Mouse (Mus musculus) kidney, postnatal 0 days (tissue): ENCODE measurements around the gene Fcho1. TPM values are rescaled to one million over a fixed set of nuclear protein-coding genes. Genes with fewer than 3 reads are reported as not detected.
"Not testable (repeated sequence)": the region's sequence is repeated elsewhere in the genome, so short reads cannot be mapped to it uniquely, and the experiment has no call there.

Experiments
- ATAC-seq: fragments of 200-750 bp; cut with Nextera tagmentation; replicated peaks from 2 replicates; pipeline ENCODE4 v1.8.0; 2017; ENCODE audit warnings: low read depth, moderate number of reproducible peaks, moderate TSS enrichment, moderate library complexity; ENCODE audit not compliant: low FRiP score
- DNase-seq: peaks from one replicate; pipeline ENCODE4 v3.0.0-alpha.2; 2016; ENCODE audit warnings: low spot score
- H3K27ac ChIP-seq: fragments of 300-500 bp; sonication (generic); 2 replicates; pipeline ENCODE4 v1.5.1; 2014; ENCODE audit warnings: mild to moderate bottlenecking
- H3K27me3 ChIP-seq: fragments of 300-500 bp; sonication (generic); 2 replicates; pipeline ENCODE4 v1.6.1; 2014; ENCODE audit warnings: low read length, mixed read lengths; ENCODE audit not compliant: insufficient read depth
- H3K36me3 ChIP-seq: fragments of 300-500 bp; sonication (generic); 2 replicates; pipeline ENCODE4 v1.6.1; 2014; ENCODE audit warnings: low read length, mixed read lengths; ENCODE audit not compliant: insufficient read depth
- H3K4me1 ChIP-seq: fragments of 300-500 bp; sonication (generic); replicated peaks from 2 replicates; pipeline ENCODE4 v1.6.1; 2014; ENCODE audit warnings: antibody characterized with exemption, low read length, mixed read lengths; ENCODE audit not compliant: insufficient read depth
- H3K4me2 ChIP-seq: fragments of 300-500 bp; sonication (generic); 2 replicates; pipeline ENCODE4 v1.6.1; 2014; ENCODE audit warnings: mild to moderate bottlenecking, low read length, moderate library complexity, mixed read lengths
- H3K4me3 ChIP-seq: fragments of 300-500 bp; sonication (generic); replicated peaks from 2 replicates; pipeline ENCODE4 v1.5.1; 2014; ENCODE audit warnings: low read depth, low read length
- H3K9ac ChIP-seq: fragments of 300-500 bp; sonication (generic); 2 replicates; pipeline ENCODE4 v1.6.1; 2014; ENCODE audit warnings: low read depth, low read length
- H3K9me3 ChIP-seq: fragments of 300-500 bp; sonication (generic); replicated peaks from 2 replicates; pipeline ENCODE4 v1.6.1; 2016; ENCODE audit warnings: low read length, inconsistent platforms, mixed read lengths
- CTCF ChIP-seq: IDR thresholded peaks from 2 replicates; pipeline ENCODE4 v1.5.1; 2016; ENCODE audit warnings: antibody characterized with exemption, low read depth, mild to moderate bottlenecking, moderate library complexity
- WGBS: fragments of 180-500 bp; shearing (Covaris S2); extraction: QIAGEN DNeasy Blood & Tissue Kit; methylation state at CpG from one replicate; pipeline ENCODE4 v1.1.7; 2014; 5-methylcytosine and 5-hydroxymethylcytosine counted together
- polyA plus RNA-seq: library from polyadenylated mRNA; unstranded; fragments of >200 nt; fragmentation: Nextera tagmentation; extraction: Ambion mirVana; gene quantifications from 2 replicates; pipeline ENCODE4 v1.2.1, GENCODE M21; 2015

Gene Fcho1
- polyA plus RNA-seq = 3.4 and 4.1 TPM in 2 replicates

DNA sequence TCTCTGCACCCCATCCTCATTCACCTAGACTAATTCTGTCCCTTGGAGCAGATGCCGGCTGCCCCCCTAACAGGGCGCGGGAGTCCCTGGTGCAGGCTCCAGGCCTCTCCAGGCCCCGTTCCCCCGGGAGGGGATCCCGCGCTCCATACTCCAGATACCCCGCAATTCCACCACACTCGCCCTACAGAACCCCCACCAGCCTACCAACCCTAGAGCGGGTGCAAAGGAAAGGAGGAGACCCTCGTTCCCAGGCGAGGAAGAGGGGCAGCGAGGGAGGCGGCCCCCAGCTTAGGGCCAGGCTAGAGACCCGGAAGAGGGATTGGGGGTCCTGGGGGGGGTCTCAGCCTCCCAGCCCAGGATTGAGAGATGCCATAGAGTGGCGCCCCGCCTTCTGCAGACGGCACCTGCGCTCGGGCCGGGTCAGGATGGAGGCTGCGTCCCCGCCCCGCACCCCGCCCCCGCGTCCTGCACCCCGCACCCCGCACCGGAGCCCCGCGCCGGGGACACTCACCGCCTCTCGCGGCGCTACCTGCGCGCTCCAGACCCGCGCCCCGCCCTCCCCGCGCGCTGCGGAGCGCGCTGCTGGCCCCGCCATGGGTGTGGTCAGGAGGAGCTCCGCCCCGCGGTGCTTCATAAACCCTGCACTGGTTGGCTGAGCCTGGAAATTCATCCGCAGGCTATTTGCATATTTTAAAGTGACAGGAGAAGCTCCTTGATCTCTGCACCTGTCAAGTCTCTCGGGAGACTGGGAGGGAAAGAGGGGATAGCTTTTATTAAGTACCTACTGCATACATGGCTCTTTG is at the start of gene Fcho1:
Gene Fcho1, minus strand, starts transcription at position 595 of the 803 bp plus-strand sequence.
- ATAC-seq (peak; percentile 86), DNase-seq (peak; percentile 83)
- Histone ChIP-seq H3K4me3 (peak within 1 kb of the TSS; percentile 54), H3K4me2 (peak within 1 kb of the TSS; percentile 68), H3K27me3 (no peaks in the 10 kb centered on the region), H3K9me3 (no peaks in the 10 kb centered on the region), H3K4me1 (no peaks in the 10 kb centered on the region), H3K27ac (no peak within 1 kb of the TSS), H3K9ac (peak within 1 kb of the TSS; percentile 43), H3K36me3 (no peaks in the 10 kb centered on the region)
- TF ChIP-seq CTCF = no peak
- WGBS = under 1% methylated on average over 53 of the region's 54 CpGs

DNA sequence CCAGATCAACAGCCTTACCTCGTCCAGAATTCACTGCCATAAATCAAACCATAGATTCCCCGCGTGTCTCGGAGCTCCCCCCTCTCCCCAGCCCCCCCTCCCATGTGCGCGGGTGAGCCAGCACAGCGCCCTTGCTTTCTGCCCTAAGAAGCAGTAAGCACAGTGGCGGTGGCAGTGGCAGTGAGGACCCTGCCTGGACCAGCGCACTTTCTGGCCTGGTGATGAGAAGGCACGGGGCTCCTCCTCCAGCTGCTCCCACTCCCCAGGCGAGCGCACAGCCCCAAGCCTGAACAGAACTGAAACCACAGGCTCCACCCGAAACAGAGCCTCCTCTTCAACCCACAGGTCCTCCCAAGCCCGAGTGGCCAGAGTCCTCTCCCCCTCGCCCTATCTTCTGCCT is 45.8 kb upstream of the Fcho1 start:
- no peaks in the 10 kb centered on the region for H3K4me1 ChIP-seq
- TF ChIP-seq CTCF = no peak
- H3K27me3 ChIP-seq = no peaks in the 10 kb centered on the region

GRCm38 (mm10) chr8:71758816-71759215 is 33.3 kb upstream of the Fcho1 start:
- Histone ChIP-seq H3K9ac (no peak overlapping the region), H3K4me1 (no peaks in the 10 kb centered on the region), H3K9me3 (no peaks in the 10 kb centered on the region)

More for the DNA sequence above, 45.8 kb upstream of the Fcho1 start:
- H3K4me2 ChIP-seq = no peak overlapping the region
- WGBS = 88% methylated on average over 15 of the region's 15 CpGs
- no peaks in the 10 kb centered on the region for H3K9me3 ChIP-seq
- DNase-seq (no peak), ATAC-seq (no peak)
- no peak overlapping the region for H3K27ac ChIP-seq
- no peak overlapping the region for H3K4me3 ChIP-seq
- H3K9ac ChIP-seq = no peak overlapping the region
- H3K36me3 ChIP-seq = no peaks in the 10 kb centered on the region

GRCm38 (mm10) chr8:71752881-71753552 is 27.5 kb upstream of the Fcho1 start:
- not testable (repeated sequence) for H3K9ac ChIP-seq, H3K4me1 ChIP-seq
- WGBS = 33% methylated on average over 7 of the region's 7 CpGs

More at GRCm38 (mm10) chr8:71758816-71759215, 33.3 kb upstream of the Fcho1 start:
- ATAC-seq (no peak), DNase-seq (no peak)
- Histone ChIP-seq H3K27ac (no peak overlapping the region), H3K36me3 (no peaks in the 10 kb centered on the region), H3K4me3 (no peak overlapping the region), H3K4me2 (no peak overlapping the region), H3K27me3 (no peaks in the 10 kb centered on the region)
- no peak for TF ChIP-seq CTCF
- 84% methylated on average over 3 of the region's 3 CpGs for WGBS

GRCm38 (mm10) chr8:71752263-71752662 is 26.7 kb upstream of the Fcho1 start:
- H3K4me3 ChIP-seq, H3K36me3 ChIP-seq, DNase-seq, H3K4me1 ChIP-seq, H3K9me3 ChIP-seq, ATAC-seq, H3K9ac ChIP-seq, H3K27ac ChIP-seq, H3K27me3 ChIP-seq, H3K4me2 ChIP-seq: not testable (repeated sequence)

More at GRCm38 (mm10) chr8:71752881-71753552, 27.5 kb upstream of the Fcho1 start:
- H3K27ac ChIP-seq, H3K27me3 ChIP-seq, DNase-seq, H3K36me3 ChIP-seq, H3K4me3 ChIP-seq, H3K9me3 ChIP-seq, H3K4me2 ChIP-seq: not testable (repeated sequence)
- 0 out of 2 replicates have a peak, but pooled peaks have one; percentile 43 for ATAC-seq

GRCm38 (mm10) chr8:71751337-71751886 is 25.9 kb upstream of the Fcho1 start:
- DNase-seq (peak; percentile 43), ATAC-seq (peak; percentile 63; the same call in 1 of the 2 replicates)
- peak; percentile 67 for TF ChIP-seq CTCF
- H3K9ac ChIP-seq, H3K4me2 ChIP-seq, H3K36me3 ChIP-seq, H3K4me3 ChIP-seq, H3K9me3 ChIP-seq, H3K4me1 ChIP-seq, H3K27me3 ChIP-seq, H3K27ac ChIP-seq: not testable (repeated sequence)
- 49% methylated on average over 2 of the region's 2 CpGs for WGBS

DNA sequence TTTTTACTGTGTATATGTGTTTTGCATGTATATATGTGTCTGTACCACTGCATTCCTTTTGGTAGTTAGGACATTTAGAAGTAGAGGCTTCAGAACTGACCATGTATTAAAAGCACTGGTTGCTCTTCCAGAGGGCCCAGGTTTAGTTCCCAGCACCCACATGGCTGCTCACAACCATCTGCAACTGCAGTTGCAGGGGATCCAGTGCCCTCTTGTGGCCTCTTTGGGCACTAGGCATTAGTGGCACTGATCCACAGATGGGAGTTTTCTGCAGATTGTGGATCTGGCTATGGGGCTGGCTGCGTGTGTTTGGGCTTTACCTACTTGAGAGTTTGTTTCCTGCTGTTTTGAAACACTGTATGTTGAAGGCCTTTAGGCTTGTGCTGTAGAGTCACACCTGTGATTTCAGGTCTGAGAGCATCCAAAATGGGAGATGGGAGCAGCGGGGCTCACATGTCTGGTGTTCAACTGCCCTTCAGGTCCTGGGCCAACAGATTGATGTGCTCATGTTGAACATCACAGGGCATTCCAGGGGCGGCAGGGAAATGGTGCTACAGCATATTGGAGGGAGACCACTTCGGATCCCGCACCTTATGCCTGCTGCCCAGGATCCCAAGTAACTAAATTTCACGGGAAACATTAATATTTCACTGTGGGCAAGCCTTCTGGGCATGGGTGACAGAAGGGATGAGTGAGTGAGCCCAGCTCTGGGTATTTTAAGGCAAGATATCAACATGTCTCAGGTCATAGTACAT is 24.0 kb upstream of the Fcho1 start:
- H3K27ac ChIP-seq, ATAC-seq, H3K4me3 ChIP-seq, H3K9me3 ChIP-seq, H3K9ac ChIP-seq, H3K27me3 ChIP-seq, H3K36me3 ChIP-seq, H3K4me1 ChIP-seq, DNase-seq, H3K4me2 ChIP-seq: not testable (repeated sequence)
- WGBS = 83% methylated on average over 6 of the region's 6 CpGs

DNA sequence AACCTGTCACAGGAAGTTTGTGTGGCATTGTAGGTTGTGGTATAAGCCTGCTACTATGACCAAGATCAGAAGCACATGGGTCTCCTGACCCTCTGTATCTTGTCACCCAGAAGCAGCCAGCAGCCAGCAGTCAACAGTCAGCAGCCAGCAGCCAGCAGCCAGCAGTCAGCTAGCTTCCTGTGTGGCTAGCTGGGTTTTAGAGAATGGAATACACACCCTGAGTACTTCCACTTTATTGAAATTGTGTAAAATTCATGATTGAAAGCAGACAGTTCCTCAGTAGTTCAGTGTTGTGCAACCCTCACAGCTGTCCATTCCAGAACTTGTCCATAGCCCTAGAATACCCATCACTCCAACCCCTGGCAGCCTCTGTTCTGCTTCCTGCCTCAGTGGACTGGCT is 21.6 kb upstream of the Fcho1 start:
- not testable (repeated sequence) for H3K4me2 ChIP-seq, H3K36me3 ChIP-seq, DNase-seq, H3K4me3 ChIP-seq, ATAC-seq, H3K9ac ChIP-seq, H3K4me1 ChIP-seq, H3K27me3 ChIP-seq, H3K9me3 ChIP-seq, H3K27ac ChIP-seq
